Mouse (Mus musculus): ENCODE measurements around the gene Upf1. TPM values are rescaled to one million over a fixed set of nuclear protein-coding genes. Genes with fewer than 3 reads are reported as not detected.

Gene Upf1
- polyA plus RNA-seq, 1 experiment from 2014 or later: 18.1 TPM

DNA sequence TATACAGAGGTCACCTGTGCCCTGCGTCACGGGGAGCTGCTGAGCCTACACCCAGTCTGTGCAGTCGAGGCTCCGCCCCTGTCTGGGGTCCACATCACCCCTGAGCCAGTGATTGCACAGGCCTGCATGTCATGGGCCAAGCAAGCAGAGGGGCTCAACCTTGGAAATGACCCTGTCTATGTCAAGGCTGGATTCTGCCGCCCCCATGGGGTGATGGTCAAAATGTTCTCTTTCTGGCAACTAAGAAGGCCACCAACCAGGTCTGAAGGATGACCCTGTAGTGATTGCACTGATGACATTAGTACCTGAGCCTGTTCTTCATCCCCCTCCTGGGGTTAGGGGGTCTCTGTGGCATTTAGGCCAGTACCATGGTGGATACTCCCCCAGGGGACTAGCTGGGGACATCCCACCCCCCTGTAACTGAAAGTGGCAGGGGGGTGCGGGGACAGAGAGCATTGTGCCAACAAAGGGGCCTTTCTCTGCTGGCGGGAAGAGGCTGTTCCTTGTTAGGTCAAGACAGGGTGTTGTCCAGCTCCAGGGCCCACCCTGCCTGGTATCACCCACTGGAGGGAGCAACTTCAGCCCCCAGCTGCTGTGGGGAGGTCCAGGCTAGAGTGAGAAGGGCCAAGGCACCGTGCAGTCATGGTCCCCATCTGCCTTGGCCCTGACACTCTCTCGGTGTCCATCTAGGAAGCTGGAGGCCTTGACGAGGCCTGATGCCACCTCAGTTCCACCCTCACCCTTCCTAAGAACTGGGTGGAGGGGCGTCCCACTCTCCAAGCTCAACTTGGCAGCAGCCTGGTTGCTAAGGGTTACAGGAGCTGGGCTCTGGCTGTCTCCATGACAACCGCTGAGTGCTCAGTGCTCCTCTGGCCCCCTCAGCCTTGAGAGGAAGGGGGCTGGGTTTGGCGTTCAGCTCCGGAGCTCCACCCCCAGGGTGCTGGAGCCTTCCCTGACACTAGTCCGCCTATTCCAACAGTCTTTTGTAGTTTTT, 36.3 kb downstream of the Upf1 start:
- Histone ChIP-seq H3K9me3 (ENCODE audit: control insufficient read depth, low read length) (no peaks in the 10 kb centered on the region), H3K4me2 (ENCODE audit: low read length) (peak overlapping the region; percentile 80), H3K4me1 (ENCODE audit: control insufficient read depth in 2 of 2, insufficient read depth in 2 of 2, low read length in 2 of 2) (peaks cover 14 to 20% of the 10 kb centered on the region in 2 experiments), H3K36me3 (ENCODE audit: control insufficient read depth, insufficient read depth, low read length) (peaks cover 19% of the 10 kb centered on the region), H3K27me3 (ENCODE audit: control insufficient read depth, insufficient read depth, low read length) (peaks cover 5% of the 10 kb centered on the region; the same call in 1 of the 2 replicates), H3K27ac (replicated peaks in 1 of 2; ENCODE audit: control insufficient read depth in 1 of 2, insufficient read depth in 1 of 2, low read depth in 2 of 2, low read length in 2 of 2) (no peak overlapping the region), H3K4me3 (ENCODE audit: control insufficient read depth in 1 of 2, insufficient read depth in 1 of 2, low read depth in 1 of 2, low read length in 2 of 2) (peak overlapping the region; percentile 57 to 64; a peak in 3 of 4 replicates), H3K9ac (ENCODE audit: low read length) (no peak overlapping the region)
- ATAC-seq (ENCODE audit: insufficient number of reproducible peaks, insufficient read depth, low FRiP score, low read depth): peak; percentile 24
- 22% methylated on average over 15 of the region's 15 CpGs for WGBS

- WGBS: 3% methylated on average over 62 of the region's 66 CpGs
- H3K9ac ChIP-seq (ENCODE audit: low read length): peak within 1 kb of the TSS; percentile 72
- peak within 1 kb of the TSS; percentile 57 to 64 for H3K4me3 ChIP-seq (ENCODE audit: control insufficient read depth in 1 of 2, insufficient read depth in 1 of 2, low read depth in 1 of 2, low read length in 2 of 2)
- ATAC-seq (ENCODE audit: insufficient number of reproducible peaks, insufficient read depth, low FRiP score, low read depth): peak; percentile 66
- H3K36me3 ChIP-seq (ENCODE audit: control insufficient read depth, insufficient read depth, low read length): peaks cover 29% of the 10 kb centered on the region
- peaks cover 14 to 20% of the 10 kb centered on the region in 2 experiments for H3K4me1 ChIP-seq (ENCODE audit: control insufficient read depth in 2 of 2, insufficient read depth in 2 of 2, low read length in 2 of 2)
- 0 out of 4 replicates have a peak within 1 kb of the TSS, but pooled peaks of 1 of the 2 experiments have one; percentile 8 for H3K27ac ChIP-seq (replicated peaks in 1 of 2; ENCODE audit: control insufficient read depth in 1 of 2, insufficient read depth in 1 of 2, low read depth in 2 of 2, low read length in 2 of 2)
- H3K4me2 ChIP-seq (ENCODE audit: low read length): peak within 1 kb of the TSS; percentile 80
- H3K9me3 ChIP-seq (ENCODE audit: control insufficient read depth, low read length): no peaks in the 10 kb centered on the region
- peaks cover 5% of the 10 kb centered on the region; the same call in 1 of the 2 replicates for H3K27me3 ChIP-seq (ENCODE audit: control insufficient read depth, insufficient read depth, low read length)
Observed at GRCm38 (mm10) chr8:70315624-70316510, 37.2 kb downstream of the Upf1 start, which contains the start of gene Cers1. Cers1 (plus strand) TSS chr8:70315775.

DNA sequence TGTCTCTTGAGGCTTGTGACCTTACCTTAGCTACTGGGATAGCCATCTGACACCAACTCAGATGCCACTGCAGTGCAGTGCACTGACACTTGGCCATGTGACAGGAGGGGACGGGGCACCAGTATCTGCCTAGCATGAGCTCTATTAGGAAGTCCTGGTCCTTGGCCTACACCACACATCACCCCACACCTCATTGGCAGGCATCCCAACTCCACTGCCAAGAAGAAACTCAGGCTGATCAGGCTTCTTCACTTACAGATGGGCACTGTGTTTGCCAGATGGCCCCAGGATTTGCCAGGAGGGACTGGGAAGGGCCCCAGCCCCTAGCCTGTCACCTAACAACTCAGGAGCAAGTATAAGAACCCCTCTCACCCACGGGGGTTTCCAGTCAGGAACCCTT, 39.7 kb downstream of the Upf1 start:
- no peaks in the 10 kb centered on the region for H3K9me3 ChIP-seq (ENCODE audit: control insufficient read depth, low read length)
- no peak for ATAC-seq (ENCODE audit: insufficient number of reproducible peaks, insufficient read depth, low FRiP score, low read depth)
- WGBS: 62% methylated on average over 2 of the region's 2 CpGs
- no peak overlapping the region for H3K9ac ChIP-seq (ENCODE audit: low read length)
- H3K4me2 ChIP-seq (ENCODE audit: low read length): no peak overlapping the region
- H3K4me1 ChIP-seq (ENCODE audit: control insufficient read depth in 2 of 2, insufficient read depth in 2 of 2, low read length in 2 of 2): peaks cover 14 to 20% of the 10 kb centered on the region in 2 experiments
- H3K36me3 ChIP-seq (ENCODE audit: control insufficient read depth, insufficient read depth, low read length): peaks cover 52% of the 10 kb centered on the region
- no peak overlapping the region for H3K27ac ChIP-seq (replicated peaks in 1 of 2; ENCODE audit: control insufficient read depth in 1 of 2, insufficient read depth in 1 of 2, low read depth in 2 of 2, low read length in 2 of 2)
- peaks cover 5% of the 10 kb centered on the region; the same call in 1 of the 2 replicates for H3K27me3 ChIP-seq (ENCODE audit: control insufficient read depth, insufficient read depth, low read length)
- H3K4me3 ChIP-seq (ENCODE audit: control insufficient read depth in 1 of 2, insufficient read depth in 1 of 2, low read depth in 1 of 2, low read length in 2 of 2): no peak overlapping the region

- Histone ChIP-seq H3K4me1 (ENCODE audit: control insufficient read depth in 2 of 2, insufficient read depth in 2 of 2, low read length in 2 of 2) (no peaks in the 10 kb centered on the region), H3K36me3 (ENCODE audit: control insufficient read depth, insufficient read depth, low read length) (peaks cover 93% of the 10 kb centered on the region), H3K4me2 (ENCODE audit: low read length) (no peak overlapping the region), H3K27me3 (ENCODE audit: control insufficient read depth, insufficient read depth, low read length) (no peaks in the 10 kb centered on the region), H3K4me3 (ENCODE audit: control insufficient read depth in 1 of 2, insufficient read depth in 1 of 2, low read depth in 1 of 2, low read length in 2 of 2) (no peak overlapping the region), H3K27ac (replicated peaks in 1 of 2; ENCODE audit: control insufficient read depth in 1 of 2, insufficient read depth in 1 of 2, low read depth in 2 of 2, low read length in 2 of 2) (no peak overlapping the region), H3K9me3 (ENCODE audit: control insufficient read depth, low read length) (no peaks in the 10 kb centered on the region), H3K9ac (ENCODE audit: low read length) (no peak overlapping the region)
- no peak for ATAC-seq (ENCODE audit: insufficient number of reproducible peaks, insufficient read depth, low FRiP score, low read depth)
- 38% methylated on average over 2 of the region's 2 CpGs for WGBS
Observed at GRCm38 (mm10) chr8:70309311-70309710, 43.8 kb downstream of the Upf1 start.

DNA sequence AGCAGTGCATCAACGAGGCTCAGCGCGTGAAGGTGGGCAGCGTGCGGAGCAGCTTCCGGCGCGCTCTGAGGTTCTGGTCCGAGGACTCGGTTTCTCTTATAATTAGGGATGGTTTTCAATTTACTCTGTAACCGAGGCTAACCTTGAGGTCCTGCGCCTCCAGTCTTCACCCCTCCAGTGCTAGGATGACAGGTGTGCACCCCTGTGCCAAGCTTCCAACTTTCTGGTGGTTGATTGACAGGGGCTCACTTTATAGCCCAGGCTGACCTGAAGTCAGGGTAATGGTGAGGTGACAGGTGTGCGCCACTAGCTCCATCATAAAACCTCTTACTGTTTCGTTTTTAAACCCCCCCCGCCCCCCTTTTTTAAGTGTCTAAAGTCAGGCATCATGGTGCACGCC, 50.2 kb downstream of the Upf1 start:
- no peak; the same call in 1 of the 2 replicates for ATAC-seq (ENCODE audit: insufficient number of reproducible peaks, insufficient read depth, low FRiP score, low read depth)
- no peaks in the 10 kb centered on the region for H3K9me3 ChIP-seq (ENCODE audit: control insufficient read depth, low read length)

DNA sequence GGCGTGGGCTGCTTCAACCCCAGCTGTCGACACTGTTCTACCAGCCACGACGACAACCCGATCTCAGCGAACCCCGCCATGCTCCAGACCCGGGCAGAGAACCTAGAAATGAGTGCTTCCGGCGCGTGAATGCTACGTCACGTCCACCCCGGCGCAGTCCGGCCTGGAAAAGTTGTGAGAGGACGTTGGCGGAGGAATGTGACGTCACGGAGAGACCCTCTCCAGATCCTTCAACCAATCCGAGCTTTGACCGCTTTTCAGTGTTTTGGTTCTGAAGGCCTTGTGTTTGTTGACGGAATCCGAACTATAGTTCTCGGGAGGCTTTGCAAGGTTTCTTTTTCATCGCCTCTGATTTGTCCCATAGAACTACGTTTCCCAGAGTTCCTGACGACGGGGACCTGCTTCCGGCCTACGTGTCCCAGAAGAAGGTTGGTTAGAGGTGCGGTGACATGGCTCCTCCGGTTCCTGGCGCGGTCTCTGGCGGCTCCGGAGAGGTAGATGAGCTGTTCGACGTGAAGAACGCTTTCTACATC, 50.7 kb downstream of the Upf1 start, which contains the start of the genes Ddx49 and Cope:
TSS of gene Ddx49 (minus strand) at position 132 of the 533 bp plus-strand sequence.
TSS of gene Cope (plus strand) at position 161 of the 533 bp plus-strand sequence.
- ATAC-seq (ENCODE audit: insufficient number of reproducible peaks, insufficient read depth, low FRiP score, low read depth): peak; percentile 83
- Histone ChIP-seq H3K27ac (replicated peaks in 1 of 2; ENCODE audit: control insufficient read depth in 1 of 2, insufficient read depth in 1 of 2, low read depth in 2 of 2, low read length in 2 of 2) (peak within 1 kb of the TSS; percentile 60 to 77), H3K4me2 (ENCODE audit: low read length) (peak within 1 kb of the TSS; percentile 95), H3K4me1 (ENCODE audit: control insufficient read depth in 2 of 2, insufficient read depth in 2 of 2, low read length in 2 of 2) (peaks cover 8 to 17% of the 10 kb centered on the region in 2 experiments), H3K27me3 (ENCODE audit: control insufficient read depth, insufficient read depth, low read length) (no peaks in the 10 kb centered on the region), H3K9me3 (ENCODE audit: control insufficient read depth, low read length) (no peaks in the 10 kb centered on the region), H3K36me3 (ENCODE audit: control insufficient read depth, insufficient read depth, low read length) (peaks cover 61% of the 10 kb centered on the region), H3K4me3 (ENCODE audit: control insufficient read depth in 1 of 2, insufficient read depth in 1 of 2, low read depth in 1 of 2, low read length in 2 of 2) (peak within 1 kb of the TSS; percentile 92 to 96), H3K9ac (ENCODE audit: low read length) (peak within 1 kb of the TSS; percentile 98)
- WGBS: under 1% methylated on average over 40 of the region's 40 CpGs

More for the DNA sequence above, 50.2 kb downstream of the Upf1 start:
- Histone ChIP-seq H3K4me2 (ENCODE audit: low read length) (peak overlapping the region; percentile 95), H3K27me3 (ENCODE audit: control insufficient read depth, insufficient read depth, low read length) (no peaks in the 10 kb centered on the region), H3K27ac (replicated peaks in 1 of 2; ENCODE audit: control insufficient read depth in 1 of 2, insufficient read depth in 1 of 2, low read depth in 2 of 2, low read length in 2 of 2) (peak overlapping the region; percentile 60 to 77), H3K4me1 (ENCODE audit: control insufficient read depth in 2 of 2, insufficient read depth in 2 of 2, low read length in 2 of 2) (peaks cover 8 to 17% of the 10 kb centered on the region in 2 experiments), H3K9ac (ENCODE audit: low read length) (peak overlapping the region; percentile 98), H3K36me3 (ENCODE audit: control insufficient read depth, insufficient read depth, low read length) (peaks cover 61% of the 10 kb centered on the region), H3K4me3 (ENCODE audit: control insufficient read depth in 1 of 2, insufficient read depth in 1 of 2, low read depth in 1 of 2, low read length in 2 of 2) (peak overlapping the region; percentile 92 to 96)
- 4% methylated on average over 16 of the region's 16 CpGs for WGBS

All from heart, embryonic 14.5 days (tissue).